Mouse (Mus musculus): ENCODE measurements around the gene Usf1.

The Usf1 gene

DNA sequence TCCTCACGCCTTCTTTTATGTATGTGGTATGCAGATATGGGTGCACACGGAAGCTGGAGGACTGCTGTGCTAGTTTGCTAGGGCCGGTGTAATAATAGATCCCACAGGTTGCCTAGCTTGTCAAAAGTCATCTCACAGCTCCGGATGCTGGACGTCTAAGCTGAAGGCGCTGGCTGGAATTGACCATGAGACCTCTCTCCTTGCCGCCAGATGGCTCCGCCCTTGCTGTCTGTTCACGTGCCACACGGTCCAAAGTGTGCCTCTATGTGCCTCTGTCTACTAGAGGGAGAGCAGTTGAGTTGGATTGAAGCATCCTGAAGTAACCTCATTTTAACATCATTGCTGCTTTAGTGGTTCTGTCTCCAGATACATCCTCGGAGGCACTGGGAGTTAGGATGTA lies 38.9 kb downstream of the Usf1 start:
- DNase-seq (ENCODE audit: extremely low read depth, insufficient read length, low spot score): no peak

DNA sequence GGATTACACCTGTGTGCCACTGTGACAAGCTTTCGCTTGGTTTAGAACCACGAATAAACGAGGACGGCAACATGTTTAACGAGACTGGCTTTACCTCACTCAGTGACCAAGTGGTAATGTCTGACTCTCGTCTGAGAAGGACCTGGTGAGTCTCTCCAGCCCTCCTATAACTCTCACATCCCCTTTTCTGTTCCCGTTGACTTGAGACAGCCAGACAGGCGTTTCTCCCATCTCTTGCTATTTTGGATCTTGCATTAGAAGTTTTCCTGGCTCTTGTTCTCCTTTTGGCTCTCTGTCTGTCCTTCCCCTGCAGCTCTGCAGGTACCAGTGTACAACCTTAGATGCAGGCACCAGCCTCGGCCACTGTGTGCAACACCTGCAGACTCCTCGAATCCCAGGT lies 39.9 kb downstream of the Usf1 start:
- no peak for DNase-seq (ENCODE audit: extremely low read depth, insufficient read length, low spot score)

- no peak for DNase-seq (ENCODE audit: extremely low read depth, insufficient read length, low spot score)
Observed at GRCm38 (mm10) chr1:171452522-171452921, 41.4 kb downstream of the Usf1 start.

DNA sequence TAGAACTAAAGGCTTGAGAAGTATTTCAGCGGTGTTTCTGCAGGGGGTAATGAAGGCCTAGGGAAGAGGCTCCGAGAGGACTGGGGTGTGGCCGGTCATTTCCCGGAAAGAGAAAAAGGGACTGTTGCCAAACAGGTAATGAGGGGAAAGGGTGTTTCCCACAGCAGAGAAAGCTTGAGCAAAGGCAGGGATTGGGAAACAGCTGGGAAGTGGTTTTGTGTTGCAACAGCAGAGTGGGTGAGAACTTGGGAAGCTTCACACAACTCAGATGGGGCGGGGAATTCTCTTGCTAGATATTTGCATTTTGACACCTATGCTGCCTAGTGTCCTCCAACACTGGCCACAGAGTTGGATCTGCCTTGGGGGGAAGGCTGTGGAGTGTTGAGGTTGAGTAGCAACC lies 41.8 kb downstream of the Usf1 start:
- no peak for DNase-seq (ENCODE audit: extremely low read depth, insufficient read length, low spot score)

DNA sequence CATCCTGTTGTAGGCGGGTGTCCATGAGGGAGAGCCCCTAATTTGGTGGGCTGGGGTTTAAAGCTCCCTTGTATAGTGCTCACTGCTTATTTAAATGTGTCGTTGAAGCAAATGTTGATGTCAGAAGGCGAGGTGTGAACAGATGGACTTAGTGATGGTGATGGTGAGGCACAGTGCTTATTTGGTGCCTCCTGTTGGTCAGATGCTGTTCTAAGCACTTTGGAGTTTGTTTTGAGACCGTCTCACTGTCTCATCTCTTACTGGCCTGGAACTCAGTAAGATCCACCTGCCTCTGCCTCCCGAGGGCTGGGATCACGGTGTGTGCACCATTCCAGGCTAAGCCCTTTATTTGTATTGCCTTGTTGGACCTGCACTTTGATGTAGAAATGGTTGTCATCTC lies 43.8 kb downstream of the Usf1 start:
- DNase-seq (ENCODE audit: extremely low read depth, insufficient read length, low spot score): no peak

DNA sequence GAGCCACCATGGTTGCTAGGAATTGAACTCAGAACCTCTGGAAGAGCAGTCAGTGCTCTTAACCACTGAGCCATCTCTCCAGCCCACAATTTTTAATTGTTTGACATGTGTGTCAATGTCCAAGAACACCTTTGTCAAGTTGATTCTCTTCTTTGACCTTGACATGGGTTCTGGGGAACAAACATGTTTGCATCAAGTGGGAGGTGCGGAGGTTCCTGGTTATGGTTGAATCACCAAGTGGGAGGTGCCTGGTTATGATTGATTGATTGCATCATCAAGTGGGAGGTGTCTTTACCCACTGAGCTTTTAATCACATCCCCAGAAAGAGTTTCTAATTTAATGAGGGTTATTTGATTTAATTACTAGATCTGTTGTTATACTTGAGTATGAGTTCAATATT lies 46.5 kb downstream of the Usf1 start:
- no peak for DNase-seq (ENCODE audit: extremely low read depth, insufficient read length, low spot score)

DNA sequence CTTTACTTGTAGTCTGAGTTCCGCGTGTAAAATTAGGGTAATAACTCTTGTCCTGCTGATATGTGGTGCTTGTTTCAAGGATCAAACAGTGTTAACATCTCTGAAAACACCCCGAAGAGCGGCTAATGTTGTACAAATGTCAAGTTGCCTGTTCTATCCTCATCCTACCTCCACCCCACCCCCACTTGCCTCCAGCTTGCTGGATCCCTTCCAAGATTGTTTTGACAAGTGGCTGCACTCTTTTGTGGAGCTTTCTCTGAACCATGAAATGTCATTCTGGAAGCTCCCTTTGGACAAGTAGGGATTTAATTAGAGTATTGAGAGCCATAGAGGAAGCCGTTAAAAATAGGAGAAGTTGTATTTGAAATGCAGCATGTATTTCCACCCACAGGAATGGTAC lies 48.7 kb downstream of the Usf1 start:
- no peak for DNase-seq (ENCODE audit: extremely low read depth, insufficient read length, low spot score)

DNA sequence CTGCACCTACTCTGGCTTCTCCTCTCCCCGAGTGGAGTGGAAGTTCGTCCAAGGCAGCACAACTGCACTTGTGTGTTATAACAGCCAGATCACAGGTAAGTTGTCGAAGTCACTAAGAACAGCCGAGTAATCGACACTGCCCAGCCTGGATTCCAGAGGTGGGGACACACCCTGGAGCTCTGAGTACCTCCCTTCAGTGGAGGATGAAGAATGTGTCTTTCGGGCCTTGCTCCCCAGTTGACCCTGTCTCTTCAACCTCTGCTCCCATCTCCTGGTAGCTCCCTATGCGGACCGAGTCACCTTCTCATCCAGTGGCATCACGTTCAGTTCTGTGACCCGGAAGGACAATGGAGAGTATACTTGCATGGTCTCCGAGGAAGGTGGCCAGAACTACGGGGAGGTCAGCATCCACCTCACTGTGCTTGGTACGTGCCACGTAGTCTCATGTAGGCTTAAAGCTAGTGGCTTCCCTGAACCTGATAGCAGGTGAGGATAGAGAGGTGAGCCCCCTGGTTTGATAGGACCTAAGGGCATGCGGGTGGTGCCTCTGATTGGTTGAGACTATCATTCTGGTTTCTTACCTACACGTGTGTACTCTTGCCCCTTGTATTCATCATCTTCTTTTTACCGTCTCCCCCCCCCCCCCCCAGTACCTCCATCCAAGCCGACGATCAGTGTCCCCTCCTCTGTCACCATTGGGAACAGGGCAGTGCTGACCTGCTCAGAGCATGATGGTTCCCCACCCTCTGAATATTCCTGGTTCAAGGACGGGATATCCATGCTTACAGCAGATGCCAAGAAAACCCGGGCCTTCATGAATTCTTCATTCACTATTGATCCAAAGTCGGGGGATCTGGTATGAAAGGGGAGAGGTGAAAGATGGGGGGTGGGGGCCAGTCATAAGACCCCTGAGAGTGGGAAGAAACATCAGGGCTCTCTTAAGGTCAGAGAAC lies 49.7 kb downstream of the Usf1 start:
- DNase-seq (ENCODE audit: extremely low read depth, insufficient read length, low spot score): no peak

- no peak for DNase-seq (ENCODE audit: extremely low read depth, insufficient read length, low spot score)
Observed at GRCm38 (mm10) chr1:171463133-171463532, 52.0 kb downstream of the Usf1 start.

DNA sequence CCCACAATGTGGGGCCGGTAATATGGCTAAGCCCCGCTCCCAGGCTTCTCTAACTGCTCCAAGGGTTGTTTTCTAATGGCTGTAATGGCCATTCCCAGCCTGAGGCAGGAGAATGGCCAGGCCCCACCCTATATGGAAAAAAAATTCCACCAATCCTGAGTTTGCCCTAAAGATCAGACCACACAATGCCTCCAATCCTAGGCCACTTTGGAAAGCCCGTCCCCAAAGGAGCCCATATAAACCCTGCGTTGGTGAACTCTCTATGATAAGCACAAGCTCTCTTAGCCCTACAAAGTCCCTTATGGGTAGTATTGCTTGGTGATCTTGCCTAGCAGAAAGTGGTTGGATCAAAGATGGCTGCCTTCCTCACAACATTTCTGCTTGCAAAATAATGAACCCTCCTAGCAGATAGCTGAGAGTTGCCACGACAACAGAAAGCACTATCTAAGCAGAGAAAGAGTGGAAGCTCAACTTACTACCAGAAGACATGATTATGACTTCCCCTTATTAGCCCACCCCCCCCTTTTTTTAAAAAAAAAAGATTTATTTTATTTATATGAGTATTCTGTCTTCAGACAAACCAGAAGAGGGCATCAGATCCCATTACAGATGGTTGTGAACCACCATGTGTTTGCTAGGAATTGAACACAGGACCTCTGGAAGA lies 54.8 kb downstream of the Usf1 start:
- no peak for DNase-seq (ENCODE audit: extremely low read depth, insufficient read length, low spot score)

DNA sequence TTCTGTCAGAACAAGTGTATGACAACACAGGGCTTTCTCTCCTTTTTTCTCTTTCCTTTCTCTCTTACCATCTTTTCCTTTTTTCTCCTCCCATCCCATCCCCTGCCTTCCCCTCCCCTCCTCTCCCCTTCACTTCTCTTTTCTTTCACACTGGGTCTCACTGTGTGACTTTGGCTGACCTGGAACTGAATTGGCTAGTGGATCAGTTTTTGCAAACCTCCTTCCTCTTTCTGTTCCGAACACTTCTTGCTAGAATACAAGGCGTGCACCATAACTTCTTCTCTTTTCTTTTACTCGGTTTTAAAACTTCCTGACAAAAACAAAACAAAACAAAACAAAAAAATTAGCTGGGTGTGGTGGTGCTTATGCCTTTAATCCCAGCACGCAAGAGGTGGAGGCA lies 55.5 kb downstream of the Usf1 start:
- DNase-seq (ENCODE audit: extremely low read depth, insufficient read length, low spot score): no peak
